Mouse (Mus musculus): ENCODE measurements around the gene Lrrc43.

The Lrrc43 gene

GRCm38 (mm10) chr5:123514871-123515270 is 25.8 kb downstream of the Lrrc43 start:
- no peak for DNase-seq (ENCODE audit: extremely low read depth, low read depth)

GRCm38 (mm10) chr5:123520666-123521065 is 31.6 kb downstream of the Lrrc43 start:
- no peak for DNase-seq (ENCODE audit: extremely low read depth, low read depth)

- no peak for DNase-seq (ENCODE audit: extremely low read depth, low read depth)
These were observed 32.5 kb downstream of the Lrrc43 start for GRCm38 (mm10) chr5:123521621-123522020.

- DNase-seq (ENCODE audit: extremely low read depth, low read depth) = no peak
These were observed 33.1 kb downstream of the Lrrc43 start for GRCm38 (mm10) chr5:123522166-123522565.

- DNase-seq (ENCODE audit: extremely low read depth, low read depth) = peak; percentile 80
These were observed 34.7 kb downstream of the Lrrc43 start, which contains the start of gene Diablo for GRCm38 (mm10) chr5:123523692-123524392. Diablo (minus strand) TSS chr5:123524176.

- peak; percentile 38 for DNase-seq (ENCODE audit: extremely low read depth, low read depth)
These were observed 35.3 kb downstream of the Lrrc43 start for GRCm38 (mm10) chr5:123524393-123524750.

- no peak for DNase-seq (ENCODE audit: extremely low read depth, low read depth)
These were observed 36.2 kb downstream of the Lrrc43 start, which contains the start of gene Gm49027 for GRCm38 (mm10) chr5:123525281-123525680. Gm49027 (minus strand) TSS chr5:123525488.

GRCm38 (mm10) chr5:123525916-123526495 is 36.9 kb downstream of the Lrrc43 start:
- DNase-seq (ENCODE audit: extremely low read depth, low read depth) = no peak

GRCm38 (mm10) chr5:123528641-123529040 is 39.5 kb downstream of the Lrrc43 start:
- DNase-seq (ENCODE audit: extremely low read depth, low read depth) = no peak

GRCm38 (mm10) chr5:123530056-123530455 is 41.0 kb downstream of the Lrrc43 start:
- no peak for DNase-seq (ENCODE audit: extremely low read depth, low read depth)

- no peak for DNase-seq (ENCODE audit: extremely low read depth, low read depth)
These were observed 44.7 kb downstream of the Lrrc43 start for GRCm38 (mm10) chr5:123533801-123534200.

GRCm38 (mm10) chr5:123555693-123556092 is 66.6 kb downstream of the Lrrc43 start:
- no peak for DNase-seq (ENCODE audit: extremely low read depth, low read depth)

GRCm38 (mm10) chr5:123556451-123556850 is 67.3 kb downstream of the Lrrc43 start:
- DNase-seq (ENCODE audit: extremely low read depth, low read depth) = no peak
